Mouse (Mus musculus) embryonic fibroblast, embryonic 13.5 days (primary cell): ENCODE data around the gene Efna1.

Experiments used
- CTCF ChIP-seq: IDR thresholded peaks from 2 replicates; pipeline ENCODE4 v1.5.1; 2011; ENCODE audit warnings: mild to moderate bottlenecking, control low read depth, low read length, moderate library complexity, borderline replicate concordance; ENCODE audit not compliant: insufficient read depth
- POLR2A ChIP-seq: IDR thresholded peaks from 2 replicates; pipeline ENCODE4 v1.6.1; 2011; ENCODE audit warnings: low read depth, mild to moderate bottlenecking, control low read depth, low read length, moderate library complexity

DNA sequence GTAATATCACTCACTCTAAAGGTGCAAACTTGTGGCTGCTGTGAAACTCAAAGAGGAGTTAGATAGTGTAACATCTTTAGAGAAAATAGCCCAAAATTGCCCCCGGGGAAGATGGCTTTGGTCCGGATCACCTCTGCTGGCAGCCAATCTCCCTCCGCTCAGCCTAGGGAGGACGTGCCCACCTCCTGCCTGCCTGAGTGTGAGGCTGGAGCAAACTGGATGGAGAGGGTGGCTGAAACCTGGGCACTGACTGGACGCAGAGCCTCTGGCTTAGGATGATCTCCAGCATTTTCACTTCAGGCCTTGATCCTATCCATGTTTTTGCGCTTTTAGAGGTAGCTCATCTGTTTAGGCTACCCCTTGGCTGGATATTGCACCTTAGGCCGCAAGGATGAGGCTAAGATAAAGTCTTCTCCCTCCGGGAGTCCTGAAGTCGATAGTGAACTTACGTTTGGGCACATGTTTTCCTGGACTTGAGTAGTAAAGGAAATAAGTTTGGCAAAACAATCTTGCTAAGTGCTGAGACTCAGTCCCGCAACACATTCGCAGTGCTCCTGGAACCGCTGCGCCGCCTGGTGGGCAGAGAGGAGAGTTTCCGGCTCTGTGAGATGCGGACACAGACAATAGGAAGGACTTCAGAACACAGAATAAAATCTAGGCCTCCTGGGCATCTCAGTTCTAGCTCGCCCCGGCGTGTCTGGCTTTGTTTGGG, 793 bp upstream of the Efna1 start:
- TF ChIP-seq POLR2A (no peak), CTCF (peak; percentile 95)
